Mouse (Mus musculus): Measurements from ENCODE around the gene Fgfr2.
"Not testable (repeated sequence)": the region's sequence is repeated elsewhere in the genome, so short reads cannot be mapped to it uniquely, and the experiment has no call there.

Fgfr2 gene

DNA sequence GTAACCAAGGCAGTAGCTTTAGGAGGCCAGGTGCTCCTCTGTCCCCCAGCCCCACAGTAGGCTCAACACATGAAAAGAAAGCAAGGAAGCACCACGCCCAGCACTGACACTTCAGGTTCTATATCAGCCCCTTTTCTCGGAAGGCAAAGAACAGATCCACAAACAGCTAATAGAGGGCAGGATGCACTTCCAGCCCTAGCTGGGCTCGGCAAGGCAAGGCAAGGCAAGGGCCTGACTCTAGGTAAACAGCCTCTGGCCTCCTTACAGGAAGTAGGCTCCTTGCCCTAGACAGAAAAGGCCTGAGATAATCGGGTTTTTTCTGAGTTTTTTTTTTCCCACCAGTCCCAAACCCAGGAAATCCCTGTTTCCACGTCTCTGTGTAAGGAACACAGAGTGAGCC, 433.4 kb downstream of the Fgfr2 start:
- DNase-seq (ENCODE audit: low spot score): no peak

DNA sequence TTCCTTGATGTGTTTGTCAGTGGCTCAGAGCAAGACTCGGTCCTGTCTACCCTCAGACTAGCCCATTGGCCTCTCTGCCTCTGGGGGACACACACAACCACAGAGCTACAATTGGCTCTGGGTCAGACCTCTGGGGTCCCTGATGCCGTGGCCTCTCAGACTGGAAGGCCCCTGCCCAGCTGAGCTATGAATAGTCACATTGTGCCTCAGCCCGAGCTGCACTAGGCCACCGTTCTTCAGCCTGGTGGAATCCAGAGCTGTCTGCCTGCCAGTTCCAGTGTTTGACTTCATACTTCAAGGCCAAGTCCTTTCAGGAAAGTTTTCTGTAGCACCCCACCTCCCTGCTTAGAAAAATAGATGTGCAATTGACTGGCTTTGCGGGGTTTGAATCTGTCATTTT, 434.4 kb downstream of the Fgfr2 start:
- DNase-seq (ENCODE audit: low spot score): no peak

DNA sequence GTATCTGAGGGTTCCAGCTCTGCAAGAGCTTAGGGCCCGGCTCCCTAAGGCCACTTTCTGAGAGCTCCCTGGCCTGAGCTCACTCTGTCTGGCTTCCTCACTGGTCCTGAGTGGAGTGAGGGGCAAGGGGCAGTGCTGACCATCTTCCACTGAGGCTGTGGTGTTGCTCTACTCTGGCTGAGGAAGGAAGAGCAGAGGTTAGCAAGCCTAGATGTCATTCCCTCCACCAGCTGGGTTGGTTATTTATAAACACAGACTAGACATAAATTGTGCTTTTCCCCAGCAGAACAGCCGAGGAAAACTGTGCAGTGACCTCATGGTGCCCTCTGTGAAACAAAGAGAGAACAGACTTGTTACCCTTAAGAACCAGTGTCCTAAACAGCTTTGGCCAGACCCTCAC, 435.3 kb downstream of the Fgfr2 start:
- no peak for DNase-seq (ENCODE audit: low spot score)

DNA sequence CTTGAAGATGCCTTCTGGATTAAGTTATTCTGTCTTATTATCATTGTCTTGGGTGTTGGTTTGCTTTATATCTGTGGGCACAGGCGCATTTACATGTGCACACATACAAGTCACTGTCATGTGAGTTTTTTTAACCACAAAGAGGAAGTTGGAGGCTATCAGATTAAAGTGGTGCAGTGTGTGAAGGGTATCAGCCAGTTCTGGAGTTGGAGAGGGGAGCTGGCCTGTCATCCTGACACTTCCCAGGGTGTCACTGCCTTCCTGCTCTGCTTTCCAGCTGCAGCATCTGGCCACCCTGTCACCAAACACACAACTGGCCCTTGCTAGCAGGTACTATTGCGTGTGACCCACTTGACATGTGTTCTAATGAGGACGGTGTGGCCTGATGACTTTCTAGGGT, 436.6 kb downstream of the Fgfr2 start:
- DNase-seq (ENCODE audit: low spot score): no peak

DNA sequence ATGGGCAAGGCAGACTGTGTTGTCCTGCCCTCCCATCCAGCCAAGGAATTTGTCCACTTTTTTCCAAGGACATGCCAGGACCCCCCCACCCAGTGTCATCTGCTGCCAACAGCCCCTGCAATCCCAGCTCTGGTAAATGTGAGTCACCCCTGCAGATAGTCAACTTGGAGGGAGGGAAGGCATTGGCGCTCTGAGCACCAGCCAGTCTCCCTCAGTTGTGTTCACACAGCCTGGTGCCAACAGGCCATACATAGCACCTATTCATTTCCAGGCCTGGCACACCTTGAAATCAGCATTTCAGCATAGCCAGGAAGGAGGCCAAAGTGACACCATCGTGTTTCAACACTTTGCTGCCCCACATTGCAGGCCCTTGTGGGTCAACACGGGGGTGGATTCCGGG, 439.2 kb downstream of the Fgfr2 start:
- no peak for DNase-seq (ENCODE audit: low spot score)

DNA sequence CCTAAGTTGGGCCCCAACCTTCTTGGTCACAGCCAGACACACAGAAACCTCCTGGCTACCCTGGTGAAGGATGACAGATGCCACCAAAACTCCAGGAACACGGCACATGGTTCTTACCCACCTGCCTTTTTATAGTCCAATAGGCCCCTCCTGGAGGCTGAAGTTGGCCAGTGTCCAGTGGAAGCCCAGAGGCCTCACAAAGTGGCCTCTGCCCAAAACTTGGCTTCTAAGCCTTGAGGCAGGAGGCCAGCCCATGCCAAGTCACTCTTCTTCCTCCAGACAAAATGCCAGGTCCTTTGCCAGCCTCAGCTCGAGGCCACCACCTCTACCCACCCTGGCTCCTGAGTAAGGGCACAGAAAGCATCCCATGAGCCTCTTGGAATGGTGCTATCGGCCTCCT, 440.2 kb downstream of the Fgfr2 start:
- DNase-seq (ENCODE audit: low spot score): no peak

DNA sequence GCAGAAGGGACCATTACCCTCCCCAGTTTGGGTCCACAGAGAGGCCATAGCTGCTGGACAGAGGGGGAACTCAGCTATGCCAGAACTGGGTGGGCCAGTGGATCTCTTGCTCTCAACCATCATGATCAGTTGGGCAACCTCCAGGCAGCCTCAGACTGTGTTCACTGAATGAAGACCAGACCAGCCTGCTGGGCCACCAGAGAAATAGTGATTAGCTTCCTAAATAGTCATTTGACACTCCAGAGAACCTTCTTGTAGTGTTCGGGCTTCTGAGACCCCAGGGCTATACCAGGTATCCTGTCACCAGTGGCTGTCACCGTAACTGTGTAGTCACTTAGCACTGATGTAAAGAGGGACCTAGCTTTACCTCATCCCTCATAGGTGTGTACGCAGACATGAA, 440.8 kb downstream of the Fgfr2 start:
- DNase-seq (ENCODE audit: low spot score): no peak

DNA sequence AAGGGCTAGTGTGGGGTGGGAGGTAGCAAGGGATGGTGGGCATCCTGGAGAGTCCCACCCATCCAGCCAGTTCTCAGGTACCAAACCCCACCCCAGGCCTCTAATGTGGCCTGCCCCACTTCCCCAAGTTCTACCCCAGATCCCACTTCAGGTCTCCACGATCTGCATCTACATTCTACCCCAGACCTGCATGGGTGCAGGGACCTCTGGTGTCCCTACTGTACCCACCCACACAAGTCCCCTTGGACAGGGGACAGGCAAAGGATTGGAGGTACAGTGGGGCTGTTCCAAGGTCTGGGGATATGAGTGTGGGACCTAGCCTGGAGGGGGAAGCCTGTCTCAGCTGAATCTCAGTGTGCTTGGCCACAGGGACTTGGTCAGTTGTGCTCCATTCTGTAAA, 441.3 kb downstream of the Fgfr2 start:
- no peak for DNase-seq (ENCODE audit: low spot score)

DNA sequence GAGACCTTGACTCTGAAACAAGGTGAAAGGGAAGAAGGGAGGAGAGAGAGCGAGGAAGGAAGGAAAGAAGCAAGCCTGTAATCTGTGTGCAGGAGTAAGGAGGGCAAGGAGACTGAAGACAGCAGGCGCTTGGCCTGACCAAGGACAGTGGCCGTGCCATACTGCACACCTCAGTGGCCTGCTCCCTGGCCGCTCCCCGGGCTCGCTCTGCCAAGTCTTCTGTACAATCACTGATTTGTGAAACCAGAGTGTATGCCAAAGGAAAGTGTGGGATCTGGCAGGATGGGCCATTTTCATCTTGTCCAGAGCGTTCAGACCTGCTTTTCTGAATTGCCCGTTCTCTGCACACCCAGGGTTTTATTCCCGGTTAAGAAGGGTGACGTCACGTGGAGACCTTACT, 441.9 kb downstream of the Fgfr2 start:
- no peak for DNase-seq (ENCODE audit: low spot score)

DNA sequence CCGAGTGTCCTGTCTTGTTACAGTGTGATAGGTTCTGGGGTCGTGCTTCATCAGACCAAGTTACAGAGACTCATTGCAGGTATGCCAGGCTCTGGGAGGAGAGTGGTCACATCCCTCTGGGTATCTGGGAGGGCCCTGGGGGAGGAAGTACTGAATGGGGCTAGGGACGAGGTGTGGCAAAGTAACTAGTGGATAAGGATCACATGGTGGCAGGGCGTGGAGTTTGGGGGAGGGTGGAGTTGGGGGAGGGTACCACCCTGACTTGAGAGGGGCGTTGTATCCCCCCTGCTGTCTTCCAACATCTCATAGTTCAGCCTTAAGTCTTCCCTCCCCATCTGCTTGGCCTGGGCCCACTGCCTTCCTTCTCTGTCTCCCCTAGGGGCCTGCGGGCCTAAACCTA, 443.6 kb downstream of the Fgfr2 start:
- DNase-seq (ENCODE audit: low spot score): no peak

DNA sequence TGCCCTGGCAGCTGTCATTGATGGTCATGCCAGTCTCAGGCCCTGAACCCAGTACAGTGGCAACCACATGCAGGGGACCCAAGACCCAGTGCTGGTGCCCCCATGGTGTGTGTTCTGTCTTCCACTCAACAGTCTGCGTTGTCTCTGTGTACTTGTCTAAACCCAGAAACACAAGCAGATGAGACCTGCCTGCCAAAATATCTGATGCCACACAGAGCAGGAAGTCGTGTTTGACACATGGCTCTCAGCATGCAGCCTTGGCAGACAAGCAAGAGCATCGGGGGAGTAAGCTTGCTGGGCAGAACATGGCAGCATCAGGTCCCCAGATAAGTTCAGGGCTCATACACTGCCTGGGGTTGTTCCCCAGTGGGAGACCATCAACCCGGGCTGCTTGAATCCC, 444.0 kb downstream of the Fgfr2 start:
- no peak for DNase-seq (ENCODE audit: low spot score)

DNA sequence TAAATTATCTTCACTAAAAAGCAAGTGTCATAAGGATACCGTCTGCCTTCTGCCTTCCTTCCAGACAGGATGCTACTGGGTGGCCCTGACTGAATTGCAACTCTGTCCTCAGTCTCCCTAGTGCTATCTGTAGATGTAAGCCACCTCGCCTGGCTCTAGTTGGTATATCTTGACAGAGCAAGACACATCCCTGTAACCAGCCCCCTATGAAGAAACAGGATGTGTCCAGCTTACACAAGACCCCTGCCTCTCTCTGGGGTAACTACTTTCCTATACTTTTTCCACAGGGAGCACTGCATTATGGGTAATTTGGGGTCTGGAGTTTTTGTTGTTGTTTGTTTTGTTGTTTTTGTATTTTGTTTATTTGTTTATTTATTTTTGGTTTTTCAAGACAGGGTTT, 447.2 kb downstream of the Fgfr2 start:
- no peak for DNase-seq (ENCODE audit: low spot score)

DNA sequence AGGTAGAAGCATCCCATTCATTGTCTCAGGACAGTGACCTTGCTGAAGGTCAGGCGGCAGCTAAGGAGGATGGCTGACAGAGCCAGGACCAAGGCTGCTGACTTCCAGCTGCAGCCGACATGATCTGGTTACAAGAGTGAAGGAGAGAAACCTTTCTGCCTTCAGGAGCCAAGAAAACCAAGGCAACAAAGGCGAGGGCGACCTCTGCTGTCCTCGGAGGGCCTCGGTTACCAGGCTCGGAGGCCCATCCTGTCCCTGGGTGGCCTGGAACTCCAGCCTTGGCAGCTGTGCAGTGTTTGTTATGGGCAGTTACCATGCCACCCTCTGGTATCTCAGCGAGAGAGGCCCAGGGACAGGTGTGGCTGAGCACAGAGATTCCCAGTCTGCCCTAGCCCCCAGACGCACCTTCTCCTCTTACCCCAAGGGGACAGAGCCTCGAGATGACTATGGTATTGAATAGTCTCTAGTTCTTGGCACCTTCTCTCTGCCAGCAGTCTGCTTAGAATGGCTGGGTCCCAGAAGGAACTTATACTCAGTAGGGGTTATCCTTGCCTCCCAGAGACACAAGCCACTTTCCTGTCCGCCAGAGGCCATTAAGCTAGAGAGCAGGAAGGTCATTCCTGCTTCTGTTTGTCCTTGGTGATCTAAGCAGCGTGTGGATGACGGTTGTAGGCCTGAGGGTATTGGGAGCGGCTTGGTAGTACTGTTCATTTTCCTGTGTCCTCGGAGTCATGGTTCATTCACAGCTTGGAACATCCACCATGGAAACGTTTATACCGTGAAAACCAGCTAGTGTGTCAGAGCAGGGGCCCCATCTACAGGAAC, 449.0 kb downstream of the Fgfr2 start:
- no peak for DNase-seq (ENCODE audit: low spot score)

DNA sequence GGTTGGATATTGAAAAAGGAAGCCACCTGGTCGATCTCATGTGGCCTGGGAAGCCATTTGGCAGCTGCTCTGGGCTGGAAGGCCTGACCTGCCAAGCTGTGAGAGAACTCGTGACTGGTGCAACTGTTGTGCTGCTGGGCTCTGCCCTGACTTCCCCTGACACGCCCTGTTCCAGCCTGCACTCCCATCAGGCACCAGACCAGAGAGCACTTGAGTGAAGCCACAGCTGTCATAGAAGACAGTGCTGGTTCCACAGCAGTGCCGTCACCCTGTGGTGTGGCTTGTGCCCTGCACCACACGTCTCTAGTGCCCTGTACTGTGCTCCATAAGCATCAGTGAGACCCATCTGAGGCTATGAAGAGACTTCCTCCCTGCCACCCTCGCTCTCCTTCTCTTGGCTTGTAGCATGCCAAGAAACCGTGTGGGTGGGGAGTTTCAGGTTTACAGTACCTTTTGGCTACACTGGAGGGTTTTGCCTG, 450.6 kb downstream of the Fgfr2 start:
- no peak for DNase-seq (ENCODE audit: low spot score)

DNA sequence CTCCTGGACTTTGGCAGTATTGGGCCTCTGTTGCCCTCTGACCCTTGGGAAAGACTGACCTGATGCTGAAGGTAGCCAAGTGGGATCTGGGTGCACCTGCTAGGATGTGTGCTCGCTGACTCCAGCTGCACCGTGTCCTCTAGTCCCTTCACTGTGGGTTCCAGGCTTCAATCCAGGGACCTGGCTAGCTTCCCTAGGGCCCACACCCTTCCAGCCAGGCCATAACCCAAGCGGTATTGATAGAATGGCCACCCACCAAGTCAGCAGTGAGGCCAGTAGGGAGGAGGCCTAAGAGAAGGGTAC, 452.3 kb downstream of the Fgfr2 start:
- peak; percentile 48 for DNase-seq (ENCODE audit: low spot score)

DNA sequence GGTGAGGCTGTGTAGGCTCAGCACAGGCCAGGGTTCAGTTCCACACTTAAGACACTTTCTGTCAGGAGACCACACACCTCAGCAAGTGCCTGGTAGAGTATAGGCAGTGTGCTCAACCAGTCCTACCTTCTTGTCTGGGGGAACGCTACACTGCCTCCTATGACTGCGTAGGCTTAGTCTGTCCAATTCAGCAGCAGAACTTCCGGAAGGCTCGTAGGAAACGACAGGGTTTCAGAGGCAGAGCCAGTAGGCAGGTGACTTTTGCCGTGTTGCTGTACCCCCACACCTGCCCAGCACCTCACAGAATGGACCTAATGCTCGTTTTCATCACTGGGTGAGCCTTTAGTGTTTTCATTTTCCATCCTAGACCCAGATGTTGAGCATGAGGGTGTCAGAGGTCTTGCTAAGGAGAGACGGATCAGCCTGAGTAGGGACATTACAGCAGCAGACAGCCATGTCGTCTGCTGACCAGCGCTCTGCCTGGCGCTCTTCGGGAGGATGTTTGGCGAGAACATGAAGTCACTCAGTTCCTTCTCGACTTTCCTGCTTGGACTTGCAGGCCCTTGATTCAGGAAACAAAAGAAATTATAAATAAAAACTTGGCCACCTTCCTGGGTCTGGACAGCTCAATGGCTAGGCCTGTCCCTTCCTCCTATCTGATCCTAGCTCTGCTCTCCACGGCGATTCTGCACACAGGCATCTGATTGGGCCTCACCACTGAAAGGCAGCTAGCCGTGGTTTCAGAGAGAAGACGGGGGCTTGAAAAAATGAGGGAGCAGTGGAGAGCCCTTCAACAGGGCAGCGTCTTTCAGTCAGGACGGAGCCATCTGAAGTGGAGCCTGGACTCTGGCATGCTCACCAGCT, 452.9 kb downstream of the Fgfr2 start:
- no peak for DNase-seq (ENCODE audit: low spot score)

DNA sequence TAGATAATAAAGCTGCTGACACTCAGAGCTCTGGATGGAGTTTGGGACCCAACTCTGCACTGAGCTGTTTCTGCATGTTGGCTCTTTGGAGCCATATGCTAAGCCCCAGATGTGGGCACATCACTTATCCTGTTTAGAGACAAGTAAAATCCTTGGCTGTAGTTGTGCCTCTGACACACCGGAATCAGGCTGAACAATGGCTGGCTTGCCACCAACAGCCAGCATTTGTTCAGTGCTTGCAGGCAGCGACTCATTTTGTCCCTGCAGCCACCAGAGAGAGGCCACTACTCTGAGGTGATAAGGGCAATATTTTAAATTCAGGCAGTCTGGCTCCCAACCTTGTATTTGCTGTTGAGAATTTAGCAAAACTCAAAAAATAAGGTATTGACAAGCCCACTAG, 454.5 kb downstream of the Fgfr2 start:
- DNase-seq (ENCODE audit: low spot score): no peak

DNA sequence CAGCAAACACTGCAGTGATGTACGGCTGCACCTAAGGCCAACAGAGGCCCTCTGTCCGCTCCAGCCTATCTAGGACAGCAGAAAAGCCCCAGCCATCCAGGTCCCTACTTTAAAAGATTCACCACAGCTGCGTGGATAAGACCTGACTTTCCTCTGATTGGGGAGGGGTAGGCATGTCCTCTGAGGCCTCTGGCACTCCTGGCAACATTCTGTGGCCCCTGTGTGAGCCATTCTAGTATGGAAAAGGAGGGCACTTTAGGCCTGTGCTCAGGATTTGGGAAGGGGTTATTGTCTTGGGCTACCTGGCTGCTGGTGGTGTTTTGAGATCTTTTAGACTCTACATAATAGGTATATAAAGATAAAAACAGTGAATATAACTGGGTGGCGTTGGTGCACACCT, 456.6 kb downstream of the Fgfr2 start:
- no peak for DNase-seq (ENCODE audit: low spot score)

DNA sequence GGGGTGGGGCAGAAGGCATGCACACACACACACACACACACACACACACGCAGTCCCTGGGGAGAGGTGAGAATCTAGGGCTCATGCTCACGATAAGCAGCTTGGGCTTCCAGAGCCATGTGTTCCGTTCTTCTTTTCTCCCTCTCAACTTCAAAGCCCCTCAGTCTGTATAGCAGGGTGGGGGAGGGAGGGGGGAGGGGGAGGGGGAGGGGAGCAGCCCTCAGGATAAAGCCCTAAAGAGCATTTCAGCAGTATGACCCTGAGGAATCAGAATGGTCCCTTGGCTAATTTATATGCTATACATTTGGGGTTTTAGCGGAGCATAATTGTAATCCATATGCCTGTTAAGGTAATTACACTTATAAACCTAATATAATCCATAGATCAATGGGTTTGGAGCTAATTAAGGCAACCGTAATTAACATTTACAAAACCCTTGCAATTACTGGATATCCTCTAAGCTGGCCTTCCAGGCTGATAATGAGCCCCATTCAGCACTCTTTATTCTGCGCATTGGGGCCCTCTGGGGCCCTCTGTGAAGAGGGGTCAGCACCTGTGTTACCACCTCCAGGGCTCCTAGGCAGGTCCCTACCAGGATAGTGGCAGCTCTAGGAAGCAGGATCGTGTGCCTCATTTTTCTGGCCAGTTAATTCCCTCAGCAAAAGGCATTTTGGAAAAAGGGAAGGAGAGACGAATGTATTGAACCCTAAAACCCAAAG, 457.3 kb downstream of the Fgfr2 start:
- no peak for DNase-seq (ENCODE audit: low spot score)

DNA sequence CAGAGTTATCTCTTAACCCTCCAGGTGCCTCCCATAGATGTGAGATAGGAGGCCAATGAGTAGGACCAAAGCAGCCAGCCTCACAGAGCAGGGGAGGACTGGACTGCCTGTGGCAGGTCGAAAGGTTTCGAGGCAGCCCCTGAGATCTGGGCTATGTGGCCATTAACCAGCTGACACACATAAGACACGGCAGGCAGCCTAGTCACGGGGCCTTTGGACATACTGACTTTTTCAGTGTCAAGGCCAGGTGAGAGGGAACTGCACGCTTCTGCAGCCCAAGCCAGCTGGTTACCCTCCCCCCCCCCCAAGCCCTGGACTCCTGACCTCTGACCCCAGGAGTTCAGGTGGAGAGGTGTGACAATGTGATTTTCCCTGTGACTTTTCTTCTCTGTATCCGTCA, 458.3 kb downstream of the Fgfr2 start:
- DNase-seq (ENCODE audit: low spot score): no peak

DNA sequence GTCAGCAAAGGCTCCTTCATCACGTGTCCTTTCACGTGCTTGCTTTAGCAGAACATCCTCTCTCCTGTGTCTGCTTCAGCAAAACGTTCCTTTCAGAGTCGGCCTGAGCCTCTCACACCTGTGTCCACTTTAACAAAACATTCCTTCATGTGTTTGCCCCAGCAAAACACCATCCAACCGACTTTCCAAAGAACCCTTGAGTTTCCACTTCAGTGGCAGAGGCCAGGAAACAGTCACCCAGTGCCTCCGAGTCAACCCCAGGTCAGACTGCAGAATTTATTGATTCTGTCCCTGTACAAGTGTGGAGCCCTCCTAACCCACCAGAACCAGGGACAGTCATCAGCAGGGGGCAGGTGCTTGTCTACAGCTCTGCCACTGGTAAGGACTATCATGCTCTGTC, 460.3 kb downstream of the Fgfr2 start:
- DNase-seq (ENCODE audit: low spot score): not testable (repeated sequence)

DNA sequence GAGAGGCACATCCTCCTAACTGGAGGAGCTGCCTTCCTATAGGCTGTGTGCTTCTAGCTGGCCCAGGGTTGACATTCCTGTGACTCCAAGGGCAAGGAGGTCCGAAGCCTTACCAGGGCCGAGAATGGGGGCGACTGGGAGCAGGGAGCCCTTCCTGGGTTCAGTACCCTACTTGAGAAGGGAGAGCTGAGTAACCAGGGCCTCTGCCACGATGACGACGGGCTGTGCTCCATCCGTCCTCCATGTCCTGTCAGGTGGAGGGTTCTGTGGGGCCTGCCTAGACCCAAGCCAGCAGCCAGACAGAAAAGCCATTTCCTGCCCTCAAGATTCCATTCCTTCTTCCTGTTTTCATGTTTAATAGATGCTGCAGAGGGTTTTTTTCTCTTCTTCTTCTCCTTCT, 463.5 kb downstream of the Fgfr2 start:
- DNase-seq (ENCODE audit: low spot score): no peak

DNA sequence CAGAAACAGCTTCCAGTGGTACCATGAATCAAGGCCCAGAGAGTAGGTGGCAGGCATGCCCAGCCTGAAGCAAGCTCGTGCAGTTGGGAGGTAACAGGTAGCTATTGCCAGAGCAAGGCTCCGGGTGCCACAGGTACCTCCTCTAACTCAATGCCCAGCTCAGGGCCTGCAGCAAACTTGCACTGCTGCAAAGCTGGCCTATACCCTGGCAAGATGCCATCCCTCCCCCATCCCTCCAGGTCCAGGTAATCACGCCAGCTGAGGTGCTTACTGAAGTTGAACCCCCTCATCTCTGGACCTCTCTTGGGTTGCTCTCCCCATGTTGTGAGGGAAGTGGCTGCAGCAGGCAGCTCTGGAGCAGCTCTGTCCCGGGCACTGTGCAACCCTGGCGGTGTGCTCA, 464.5 kb downstream of the Fgfr2 start:
- no peak for DNase-seq (ENCODE audit: low spot score)
